Mouse (Mus musculus): ENCODE data around the gene Map1lc3b.

Gene Map1lc3b

GRCm38 (mm10) chr8:121613419-121613818 lies 23.3 kb downstream of the Map1lc3b start:
- DNase-seq: no peak

DNA sequence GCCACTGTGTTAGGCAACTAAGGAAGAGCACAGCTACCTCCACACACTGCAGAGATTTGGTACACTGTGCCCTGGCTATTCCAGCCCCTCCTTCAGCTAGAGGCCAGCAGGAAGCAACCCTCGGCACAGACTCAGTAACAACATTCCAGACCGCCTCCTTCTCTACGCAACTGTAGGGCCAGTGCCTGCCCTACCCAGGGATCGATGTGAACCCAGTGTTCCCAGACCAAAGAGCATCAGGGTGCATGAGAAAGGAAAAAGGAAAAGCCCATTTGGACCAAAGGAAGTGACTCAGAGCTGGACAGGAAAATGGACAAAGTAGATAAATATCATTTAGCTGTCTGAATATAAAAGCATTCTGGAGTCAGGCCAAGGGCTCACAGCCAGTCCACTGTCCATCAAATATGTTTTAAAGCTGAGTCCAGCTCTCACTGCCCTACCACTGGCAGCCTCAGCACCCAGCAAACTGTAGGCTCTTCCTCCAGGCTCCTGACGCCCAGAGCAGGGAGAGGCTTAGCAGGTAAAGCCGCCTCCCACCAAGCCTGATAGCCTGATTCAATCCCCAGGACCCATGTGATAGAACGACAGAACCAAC lies 29.3 kb downstream of the Map1lc3b start:
- no peak for DNase-seq

DNA sequence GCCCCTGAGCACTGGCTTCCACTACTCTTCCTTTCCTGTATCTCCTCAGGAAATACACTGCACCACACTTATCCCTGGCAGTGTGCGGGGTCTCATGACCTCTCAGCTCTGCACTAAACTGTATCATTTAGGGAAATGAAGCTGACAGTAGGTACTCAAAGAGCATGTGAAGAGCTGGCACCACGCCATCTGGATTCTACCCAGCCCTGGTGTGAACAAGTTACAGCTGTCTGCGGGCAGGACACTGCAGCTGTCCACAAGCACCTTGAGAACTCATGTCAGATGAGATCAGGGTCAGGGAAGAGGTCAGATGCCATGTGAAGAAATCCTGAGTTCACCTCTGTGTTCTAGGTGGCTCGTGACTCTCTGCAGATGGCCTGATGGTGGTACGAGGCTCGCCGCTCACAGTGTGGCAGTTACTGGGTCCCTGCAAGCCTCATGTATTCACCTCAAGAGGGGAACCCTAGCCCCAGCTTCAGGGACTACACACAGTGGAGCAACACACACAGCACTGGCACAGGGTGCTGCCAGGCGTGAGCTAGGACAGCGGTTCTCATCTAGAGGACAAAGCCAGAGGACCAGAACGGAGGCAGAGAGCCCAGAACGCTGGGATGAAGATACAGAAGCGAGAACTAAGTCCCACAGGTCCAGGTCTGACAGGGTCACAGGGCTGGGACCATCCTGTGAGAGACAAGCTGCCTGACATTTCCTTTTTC lies 30.8 kb downstream of the Map1lc3b start:
- no peak for DNase-seq

DNA sequence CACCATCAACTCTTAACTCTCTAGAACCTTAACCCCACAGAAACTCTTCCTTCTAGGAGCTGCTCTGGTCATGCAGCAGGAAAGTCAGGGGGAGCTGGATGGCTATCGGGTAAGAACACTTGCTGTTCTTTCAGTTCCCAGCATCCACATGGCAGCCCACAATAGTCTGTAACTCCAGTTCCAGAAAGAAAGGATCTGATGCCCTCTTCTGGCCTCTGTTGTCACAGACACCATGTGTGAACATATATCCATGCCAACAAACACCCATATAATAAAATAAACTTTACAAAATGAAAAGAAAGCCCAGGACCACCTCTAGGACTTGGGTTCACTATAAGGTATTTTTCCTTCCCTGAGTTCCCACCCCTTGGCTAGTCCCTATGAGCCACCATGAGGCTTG lies 31.7 kb downstream of the Map1lc3b start:
- DNase-seq: no peak

GRCm38 (mm10) chr8:121623043-121623442 lies 32.9 kb downstream of the Map1lc3b start:
- DNase-seq: no peak

- no peak for DNase-seq
Observed at GRCm38 (mm10) chr8:121628681-121629080, 38.5 kb downstream of the Map1lc3b start.

GRCm38 (mm10) chr8:121631645-121632071 lies 41.5 kb downstream of the Map1lc3b start:
- no peak for DNase-seq

GRCm38 (mm10) chr8:121632401-121632800 lies 42.2 kb downstream of the Map1lc3b start:
- no peak for DNase-seq

DNA sequence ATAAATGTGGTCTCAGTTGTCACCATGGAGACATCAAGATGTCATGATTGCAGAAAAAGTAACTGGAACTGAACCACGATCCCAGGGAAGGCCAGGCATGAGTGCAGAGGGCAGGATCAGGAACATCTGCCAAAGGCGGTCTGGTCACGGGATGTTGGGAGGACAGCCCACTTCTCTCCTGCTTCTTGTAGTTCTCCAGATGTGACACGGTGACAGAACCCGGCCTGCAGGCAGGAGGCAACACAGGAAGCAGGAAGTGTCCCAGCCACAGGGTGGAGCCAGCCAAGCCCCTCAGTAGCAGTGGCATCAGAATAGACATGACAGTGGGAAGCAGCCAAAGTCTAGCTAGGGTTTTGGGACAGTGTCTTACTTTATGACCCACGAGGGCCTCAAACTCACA lies 45.4 kb downstream of the Map1lc3b start:
- no peak for DNase-seq

DNA sequence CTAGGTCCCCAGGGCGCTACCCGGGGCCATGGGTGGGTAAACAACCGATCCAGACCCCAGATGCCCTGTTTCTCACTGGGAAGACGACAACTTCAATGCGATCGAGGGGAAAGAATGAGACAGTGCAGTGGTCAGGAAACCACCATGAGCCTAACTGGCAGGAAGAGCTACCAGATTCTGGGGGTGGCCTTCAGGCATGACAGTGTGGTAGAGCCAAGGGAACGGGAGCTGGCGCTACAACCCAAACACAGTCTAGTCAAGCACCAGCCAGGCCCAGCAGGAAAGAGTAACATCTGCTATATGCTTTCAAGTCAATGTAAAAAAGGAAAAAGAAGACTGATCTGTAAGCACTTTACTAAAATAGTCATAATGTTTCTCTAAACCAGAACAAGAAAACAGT lies 46.0 kb downstream of the Map1lc3b start:
- DNase-seq: no peak

DNA sequence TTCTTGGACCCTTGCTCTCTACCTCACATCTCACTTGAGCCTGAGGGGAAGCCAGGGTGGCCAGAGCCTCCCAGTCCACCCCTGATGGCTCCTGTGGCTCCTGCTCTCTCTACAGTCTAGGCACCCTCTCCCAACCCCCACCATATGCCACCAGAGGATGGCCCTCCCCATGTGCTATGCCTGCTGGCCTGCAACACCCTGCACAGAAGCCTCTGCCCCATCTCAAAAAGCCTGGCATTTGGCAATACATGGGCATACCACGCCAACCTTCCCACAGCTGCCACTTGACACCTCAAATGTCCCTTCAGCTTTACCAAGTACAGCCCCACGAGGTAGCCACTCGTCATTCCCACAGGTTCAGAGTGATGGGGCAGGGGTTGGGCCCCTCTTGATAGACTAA lies 52.6 kb downstream of the Map1lc3b start:
- no peak for DNase-seq

GRCm38 (mm10) chr8:121643384-121643783 lies 53.2 kb downstream of the Map1lc3b start:
- DNase-seq: no peak

DNA sequence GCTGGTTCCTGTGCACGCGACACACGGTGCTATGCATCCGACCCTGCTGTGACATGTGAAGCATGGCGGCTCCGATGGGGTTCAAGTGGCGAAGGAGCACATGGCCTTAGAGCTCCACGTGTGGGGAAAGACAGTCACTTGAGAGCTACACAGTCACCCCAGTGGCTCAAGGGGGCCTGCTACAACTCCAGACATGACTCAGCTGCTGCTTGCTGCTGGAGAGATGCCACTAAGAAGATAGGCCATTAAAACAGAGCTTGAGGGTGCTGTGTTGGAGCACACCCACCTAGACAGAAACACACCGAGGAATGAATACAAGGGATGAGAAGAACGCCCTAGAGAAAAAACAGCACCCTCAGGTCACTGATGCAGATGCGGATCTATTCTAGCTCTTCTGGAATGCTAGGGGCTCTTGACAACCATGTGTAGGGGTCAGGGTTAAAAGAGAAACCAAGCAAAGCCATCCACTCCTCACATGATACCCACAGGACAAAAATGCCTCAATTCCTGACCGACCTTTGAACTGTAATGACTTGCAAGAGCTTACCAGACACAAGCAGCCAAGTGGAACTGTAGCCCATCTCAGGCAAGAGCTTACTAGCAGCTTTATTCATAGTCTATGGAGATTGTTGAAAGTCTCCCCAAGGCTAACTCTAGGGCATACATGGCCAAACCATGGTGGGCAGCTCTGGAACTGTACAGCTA lies 57.5 kb downstream of the Map1lc3b start:
- no peak for DNase-seq
